Mouse (Mus musculus): ENCODE measurements around the gene Tuba4a.

The Tuba4a gene

GRCm38 (mm10) chr1:75219531-75219930, at the start of gene Tuba4a:
Gene Tuba4a (minus strand): TSS chr1:75219865.
- in situ Hi-C loops (cut with MboI): no loop called here

DNA sequence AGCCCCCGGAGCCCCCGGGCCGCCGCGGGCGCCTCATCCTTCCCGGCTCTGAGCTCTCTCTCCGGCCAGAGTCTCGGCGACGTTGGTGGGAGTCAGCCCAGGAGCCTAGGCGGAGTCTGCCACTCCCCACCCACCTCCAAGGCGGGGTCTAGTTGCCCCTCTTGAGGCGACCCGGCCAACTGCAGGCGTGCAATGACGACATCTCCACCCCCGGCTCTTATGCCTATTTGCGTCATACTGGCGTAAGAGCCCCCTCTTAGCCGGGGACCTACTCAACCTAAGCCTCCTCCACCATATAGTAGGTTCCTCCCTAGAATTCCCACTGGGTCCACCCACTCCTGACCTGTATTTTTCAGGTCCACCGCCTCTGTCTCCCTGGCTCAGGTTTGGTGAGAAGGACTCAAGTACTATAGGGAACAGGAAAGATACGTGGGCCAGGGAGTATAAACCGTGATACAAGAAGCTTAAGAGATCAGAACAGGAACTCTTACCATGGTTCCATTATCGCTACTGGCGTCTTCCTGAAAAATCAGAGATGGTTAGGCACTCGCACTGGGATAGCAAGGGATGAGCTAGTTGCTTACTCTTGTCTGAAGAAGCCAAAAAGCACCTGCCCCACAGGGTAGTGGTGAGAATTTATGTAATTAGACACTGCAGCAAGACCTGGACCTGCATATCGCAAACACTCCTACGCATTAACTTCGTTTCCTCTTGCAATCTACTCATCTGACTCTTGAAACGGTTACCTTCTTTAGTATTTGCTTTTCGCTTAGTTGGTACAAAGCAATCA, 44.6 kb upstream of the Tuba4a start, which contains the start of gene Ptprn:
Gene Ptprn (minus strand): TSS at position 412 of the 790 bp plus-strand sequence.
- in situ Hi-C loops (cut with MboI): no loop called here

- in situ Hi-C loops (cut with MboI): no loop called here
Measured at GRCm38 (mm10) chr1:75262969-75263951, 43.6 kb upstream of the Tuba4a start.

- in situ Hi-C loops (cut with MboI): no loop called here
Measured at GRCm38 (mm10) chr1:75261278-75261677, 41.6 kb upstream of the Tuba4a start.

DNA sequence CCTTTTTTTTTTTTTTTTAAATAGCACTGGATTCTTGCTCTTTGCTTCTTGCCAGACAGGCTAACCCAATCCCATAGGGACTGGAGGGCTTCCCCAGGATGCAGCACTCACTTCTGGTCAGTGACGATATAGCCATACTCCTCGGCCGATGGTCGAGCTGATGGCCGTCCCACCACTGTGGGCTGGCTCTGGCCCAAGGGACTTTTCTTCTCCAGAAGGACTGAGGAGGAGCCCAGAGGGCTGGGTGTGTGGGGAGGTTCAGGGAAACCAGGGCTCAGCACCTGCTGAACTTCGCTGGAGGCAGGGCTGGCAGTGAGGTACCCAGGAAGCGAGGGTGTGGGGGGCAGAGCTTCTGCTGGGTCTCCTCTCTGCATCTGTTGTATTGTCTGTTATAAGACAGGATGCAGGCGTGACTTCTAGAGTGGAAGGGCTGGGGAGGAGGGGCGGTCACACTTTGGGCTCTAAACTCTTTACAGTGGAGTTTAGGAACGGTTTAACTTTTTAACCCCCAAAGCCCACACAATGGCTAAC, 35.9 kb upstream of the Tuba4a start:
- in situ Hi-C loops (cut with MboI): no loop called here

DNA sequence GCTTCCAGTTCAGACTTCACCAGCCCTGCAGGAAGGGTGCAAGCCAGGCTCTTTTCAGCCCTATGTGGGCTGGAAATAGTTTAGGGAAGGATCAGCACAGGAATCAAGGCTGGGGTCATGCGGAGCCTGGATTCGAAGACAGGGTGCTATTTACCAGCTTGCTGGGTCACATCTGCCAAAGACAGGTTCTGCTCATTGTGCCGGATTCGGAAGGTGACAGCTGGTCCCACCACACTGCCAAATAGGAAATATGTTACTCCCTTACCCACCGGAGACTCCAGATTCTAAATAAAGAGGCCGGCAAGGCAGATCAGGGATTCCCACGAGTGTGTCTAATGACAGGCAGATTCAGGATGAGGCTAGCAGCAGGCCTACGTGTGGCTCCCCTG, 35.0 kb upstream of the Tuba4a start:
- in situ Hi-C loops (cut with MboI): loop anchor here (5.0 kb wide), 1 partner anchor 63 kb away; the partner anchor contains the start of gene Dnpep

- in situ Hi-C loops (cut with MboI): loop anchor here (5.0 kb wide), 1 partner anchor 63 kb away; the partner anchor contains the start of gene Dnpep
Measured at GRCm38 (mm10) chr1:75253849-75254624, 34.4 kb upstream of the Tuba4a start.

DNA sequence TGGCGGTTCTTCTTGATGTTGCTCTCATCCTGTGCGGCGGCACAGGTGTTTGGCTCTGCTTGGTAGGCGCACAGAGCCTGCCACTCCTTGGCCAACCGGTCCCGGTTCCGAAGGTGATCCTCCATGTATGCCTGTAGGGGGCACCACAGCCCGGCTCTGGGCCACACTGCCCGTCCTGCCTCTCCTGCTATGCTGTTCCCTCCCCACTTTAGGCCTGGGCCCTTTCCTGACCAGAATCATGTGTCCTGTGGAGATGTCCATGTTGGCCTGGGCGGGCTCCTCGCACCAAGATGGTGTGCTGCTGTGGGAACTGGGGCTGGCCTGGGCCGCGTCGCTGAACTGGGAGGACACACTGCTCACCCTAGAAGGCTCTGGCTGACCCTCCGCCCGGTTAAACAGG, 33.4 kb upstream of the Tuba4a start:
- in situ Hi-C loops (cut with MboI): loop anchor here (5.0 kb wide), 1 partner anchor 64 kb away; the partner anchor contains the start of gene Dnpep

DNA sequence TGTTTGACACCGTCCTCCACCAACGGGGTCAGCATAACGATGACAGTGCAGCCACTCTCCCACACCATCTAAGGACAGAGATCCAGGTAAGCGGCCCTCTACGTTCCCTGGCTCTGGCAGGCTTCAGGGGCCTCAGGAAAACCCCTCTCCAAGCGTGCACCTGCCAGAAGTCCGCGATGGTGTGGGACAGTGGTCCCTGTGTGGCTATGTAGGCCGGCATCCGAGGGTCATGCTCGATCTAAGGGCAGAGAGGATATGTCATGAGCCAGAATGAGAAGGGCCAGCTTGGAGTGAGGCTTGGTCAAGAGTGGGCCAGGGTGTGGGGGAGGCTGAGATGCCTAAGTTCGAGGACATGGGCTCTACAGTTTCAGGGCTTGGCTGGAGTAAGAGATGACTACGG, 32.6 kb upstream of the Tuba4a start:
- in situ Hi-C loops (cut with MboI): loop anchor here (5.0 kb wide), 1 partner anchor 65 kb away; the partner anchor contains the start of gene Dnpep

GRCm38 (mm10) chr1:75251112-75251970, 31.7 kb upstream of the Tuba4a start:
- in situ Hi-C loops (cut with MboI): loop anchor here (5.0 kb wide), 1 partner anchor 66 kb away; the partner anchor contains the start of gene Dnpep

- in situ Hi-C loops (cut with MboI): loop anchor here (5.0 kb wide), 1 partner anchor 67 kb away; the partner anchor contains the start of gene Dnpep
Measured at GRCm38 (mm10) chr1:75250498-75250897, 30.8 kb upstream of the Tuba4a start.

- in situ Hi-C loops (cut with MboI): no loop called here
Measured at GRCm38 (mm10) chr1:75248041-75248772, 28.5 kb upstream of the Tuba4a start.

DNA sequence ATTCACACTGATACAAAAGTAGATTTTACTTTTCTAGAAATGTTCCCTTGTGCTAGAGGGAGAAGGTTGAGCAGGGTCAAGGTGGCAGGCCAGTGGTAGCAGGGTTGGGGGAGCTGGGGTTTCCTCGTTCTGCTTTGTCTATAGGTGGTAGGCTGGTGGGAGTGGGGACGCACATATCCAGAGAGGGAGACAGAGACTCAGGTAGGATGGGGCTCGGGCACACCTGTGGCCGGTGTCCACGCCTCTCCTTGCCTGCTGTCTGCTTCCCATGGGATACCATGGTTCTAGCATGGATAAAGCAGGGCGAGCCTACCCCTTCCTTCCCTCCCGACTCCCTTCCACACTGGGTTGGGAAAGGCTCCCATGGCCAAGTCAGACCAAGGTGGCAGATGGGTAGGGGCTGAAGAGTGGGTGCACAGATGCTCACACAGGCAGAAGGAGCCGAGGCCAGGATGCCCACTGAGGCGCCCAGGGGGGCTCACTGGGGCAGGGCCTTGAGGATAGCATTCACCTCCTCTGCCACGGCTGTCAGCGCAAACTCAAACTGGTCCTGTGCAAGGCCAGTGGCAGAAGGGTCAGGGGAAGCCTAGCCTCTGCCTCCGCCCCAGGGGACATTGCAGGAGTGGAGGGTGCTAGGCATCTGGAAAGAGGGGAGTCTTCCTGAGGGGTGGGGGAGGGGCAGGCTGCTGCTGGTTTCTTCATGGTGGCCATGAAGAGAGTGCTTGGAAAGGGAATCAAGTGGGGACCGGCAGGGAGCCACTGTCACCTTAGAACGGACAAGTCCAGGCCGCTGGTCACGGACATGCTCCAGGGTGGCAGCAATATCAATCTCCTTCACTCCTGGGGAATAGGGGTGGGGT, 27.6 kb upstream of the Tuba4a start:
- in situ Hi-C loops (cut with MboI): no loop called here

GRCm38 (mm10) chr1:75244836-75245235, 25.2 kb upstream of the Tuba4a start:
- in situ Hi-C loops (cut with MboI): no loop called here

DNA sequence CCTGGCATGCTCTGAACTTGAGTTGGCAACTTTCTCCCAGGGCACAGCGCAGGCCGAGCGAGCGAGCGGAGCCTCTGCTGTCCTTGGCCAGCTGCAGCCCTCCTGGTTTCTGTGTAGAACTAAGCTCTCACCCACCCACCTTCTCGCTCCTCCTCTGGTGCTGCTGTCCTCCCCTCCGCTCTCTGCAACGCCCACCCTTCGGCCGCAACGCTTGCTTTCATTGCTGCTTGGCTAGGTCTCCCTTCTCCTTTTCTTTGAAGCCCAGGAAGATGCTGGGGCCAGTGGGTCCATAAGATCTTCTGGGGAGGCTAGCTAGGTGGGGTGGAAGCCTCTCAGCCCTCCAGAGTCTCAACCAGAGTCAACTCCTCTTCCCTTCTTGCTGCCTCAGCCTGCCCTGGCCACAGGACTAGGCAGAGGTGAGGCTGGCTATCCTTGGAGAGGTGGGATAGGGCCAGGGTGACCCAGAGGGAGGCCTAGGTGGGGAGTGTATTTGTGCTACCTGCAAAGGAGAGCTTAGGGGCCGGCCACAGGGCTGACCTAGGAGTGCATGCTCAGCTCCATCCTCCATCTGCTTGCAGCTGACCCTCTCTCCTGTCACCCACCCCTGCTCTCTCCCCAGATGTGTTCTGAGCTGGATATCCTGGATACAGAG, 24.6 kb upstream of the Tuba4a start:
- in situ Hi-C loops (cut with MboI): no loop called here

GRCm38 (mm10) chr1:75243411-75243810, 23.7 kb upstream of the Tuba4a start:
- in situ Hi-C loops (cut with MboI): no loop called here

DNA sequence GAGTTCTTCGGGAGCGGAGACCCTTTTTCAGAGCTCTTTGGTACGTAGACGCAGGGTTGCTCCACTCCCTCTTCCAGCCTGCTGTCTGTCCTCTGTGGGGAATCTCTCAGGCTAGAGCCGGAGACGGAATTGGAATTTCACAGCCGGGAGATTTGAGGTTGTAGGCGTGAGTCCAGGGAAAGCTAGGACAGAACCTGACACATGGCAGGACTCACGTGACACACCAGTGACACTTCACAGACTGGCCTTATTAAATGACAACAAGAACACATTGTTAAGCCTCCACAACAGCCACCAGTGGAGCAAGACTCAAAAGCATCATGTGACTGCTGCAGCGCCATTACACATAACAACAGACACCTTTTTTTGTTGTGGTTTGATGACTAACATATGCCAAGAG, 19.9 kb upstream of the Tuba4a start:
- in situ Hi-C loops (cut with MboI): no loop called here
